Mouse (Mus musculus) spleen, adult 12 weeks (tissue): ENCODE measurements around the gene Il2rb.

Experiments used
- DNase-seq: peaks from one replicate; pipeline ENCODE4 v3.0.0; 2022; ENCODE audit warnings: low spot score

Il2rb gene

DNA sequence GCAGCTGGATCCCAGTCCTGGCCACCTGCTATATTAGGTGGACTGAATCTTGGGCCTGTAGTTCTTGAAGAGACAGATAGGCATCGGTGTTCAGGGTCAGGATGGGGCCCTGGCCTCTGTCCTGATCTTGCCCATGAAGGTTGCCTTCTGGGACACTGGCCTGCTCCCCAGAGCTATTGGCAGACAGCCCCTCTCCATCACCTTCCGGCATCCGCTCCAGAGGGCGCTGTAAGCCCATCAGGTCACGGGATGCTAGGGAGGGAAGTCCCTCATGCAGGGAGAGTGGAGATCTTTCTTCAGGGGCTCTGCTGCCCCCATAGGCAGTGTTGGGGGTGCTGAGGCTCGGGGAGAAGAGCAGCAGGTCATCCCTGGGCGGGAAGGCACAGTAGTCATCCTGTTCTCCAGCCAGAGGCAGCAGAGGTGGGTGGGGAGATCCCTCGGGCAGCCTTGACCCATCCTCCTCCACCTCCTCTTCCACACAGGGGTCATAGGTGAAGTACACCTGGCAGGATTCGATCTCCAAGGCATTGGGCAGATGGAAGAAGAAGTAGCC, 13.5 kb downstream of the Il2rb start:
- DNase-seq: no peak

DNA sequence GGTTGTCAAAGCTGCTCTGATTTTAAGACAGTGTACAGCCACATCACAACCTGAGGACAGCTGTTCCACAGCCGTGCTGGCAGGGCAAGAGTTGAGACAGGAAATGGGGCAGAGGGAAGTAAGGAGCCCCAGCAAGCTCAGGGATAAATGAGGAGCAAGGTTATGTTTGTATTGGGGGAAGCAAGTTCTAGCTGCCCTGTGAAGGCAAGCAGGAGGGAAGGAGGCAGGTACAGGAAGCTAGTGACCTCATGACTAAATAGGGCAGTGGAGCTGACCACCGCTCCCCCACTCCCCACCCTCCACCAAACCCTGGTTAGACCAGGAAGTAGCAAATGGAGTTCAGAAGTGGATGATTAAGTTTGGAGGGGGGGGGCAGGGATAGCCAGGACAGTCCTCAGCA, 14.1 kb downstream of the Il2rb start:
- no peak for DNase-seq

DNA sequence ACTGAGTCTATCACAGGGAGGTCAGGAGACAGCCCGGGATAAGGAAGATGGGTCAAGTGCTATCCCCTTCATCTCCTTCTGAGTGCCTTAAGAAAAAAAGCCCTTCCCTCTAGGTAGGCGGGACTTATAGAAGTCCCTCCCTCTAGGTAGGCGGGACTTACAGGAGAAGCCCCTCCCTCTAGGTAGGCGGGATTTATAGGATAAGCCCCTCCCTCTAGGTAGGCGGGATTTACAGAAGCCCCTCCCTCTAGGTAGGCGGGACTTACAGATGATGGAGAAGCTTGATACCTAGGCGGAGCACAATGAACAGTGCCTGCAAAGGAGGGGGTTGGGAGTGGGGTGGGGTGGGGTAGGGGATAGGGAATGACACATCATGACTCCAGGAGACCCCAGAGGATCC, 15.0 kb downstream of the Il2rb start:
- DNase-seq: no peak

DNA sequence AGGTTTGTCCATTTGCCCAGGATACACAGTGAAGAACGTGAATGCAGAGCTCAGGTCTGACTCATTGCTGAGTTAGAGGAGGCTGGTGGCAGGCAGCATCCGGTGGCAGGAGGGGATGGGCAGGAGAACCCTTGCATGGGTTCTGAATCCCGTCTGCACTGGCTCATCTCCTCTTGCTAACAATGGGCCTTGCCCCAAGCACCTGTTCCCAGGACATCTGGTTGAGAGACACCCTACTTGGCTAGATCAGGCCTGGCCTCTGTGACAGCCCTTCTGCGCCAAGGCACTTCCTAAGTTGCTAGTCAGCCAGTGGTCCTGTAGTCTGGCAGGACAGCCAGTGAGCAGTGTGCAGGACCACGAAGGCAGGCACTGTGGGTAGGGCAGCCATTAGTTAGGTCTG, 15.6 kb downstream of the Il2rb start:
- DNase-seq: no peak

DNA sequence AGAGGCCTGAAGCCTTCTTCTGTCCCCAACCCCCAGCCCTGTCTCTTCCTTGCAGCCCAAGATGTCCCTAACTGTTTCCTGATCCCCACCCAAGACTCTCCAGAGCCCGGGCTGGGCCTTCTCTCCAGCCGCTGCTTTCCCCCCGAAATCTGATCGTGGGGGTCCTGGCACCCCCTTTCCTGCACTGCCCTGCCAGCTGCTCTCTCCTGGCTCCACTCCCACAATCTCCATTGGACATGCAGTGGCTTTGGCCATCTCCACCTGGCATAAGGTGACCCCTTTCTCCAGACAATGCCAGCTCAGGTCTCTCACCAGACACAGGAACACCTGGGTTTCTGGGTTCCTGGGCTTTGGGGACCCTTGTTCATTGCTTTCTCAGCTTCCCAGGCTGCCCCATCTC, 17.0 kb downstream of the Il2rb start:
- no peak for DNase-seq

DNA sequence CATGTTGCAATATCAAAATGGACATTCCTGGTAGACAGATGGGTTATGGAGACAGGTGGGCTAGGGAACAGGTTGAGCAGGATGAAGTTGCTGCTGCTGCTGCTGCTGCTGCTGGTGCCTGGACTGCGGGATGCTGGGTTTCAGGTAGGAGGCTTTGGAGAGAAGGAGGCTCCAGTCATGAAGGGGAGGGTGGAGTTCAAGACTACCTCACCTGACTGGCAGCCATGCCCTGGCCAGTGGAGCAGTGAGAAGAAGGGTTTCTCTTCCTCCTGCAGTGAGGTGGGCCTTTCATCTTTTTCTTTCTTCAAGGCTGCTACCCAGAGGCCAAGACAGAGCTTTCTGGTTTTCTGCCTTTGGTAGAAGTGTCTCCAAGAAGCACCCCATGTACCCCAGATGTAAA, 18.2 kb downstream of the Il2rb start:
- DNase-seq: no peak

DNA sequence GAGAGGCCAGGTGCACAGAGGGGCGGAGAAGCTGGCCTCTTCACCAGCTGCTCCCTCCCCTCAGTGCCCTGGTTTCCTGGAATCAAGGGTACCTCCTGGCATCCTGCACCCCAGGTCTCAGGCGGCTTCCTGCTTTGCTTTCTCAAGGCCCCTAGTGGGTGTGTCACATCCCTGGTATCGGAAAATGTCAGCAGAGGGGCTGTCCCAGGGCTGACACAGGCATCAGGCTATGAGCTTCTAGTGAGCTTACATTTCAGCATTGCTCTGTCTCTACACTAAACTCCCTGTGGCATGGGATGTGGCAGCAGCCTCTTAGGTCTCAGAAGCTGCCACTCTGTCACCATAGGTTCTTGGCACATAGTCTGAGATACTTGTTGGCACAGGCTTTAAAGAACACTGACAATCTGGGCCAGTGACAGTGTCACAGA, 19.5 kb downstream of the Il2rb start:
- DNase-seq: no peak

DNA sequence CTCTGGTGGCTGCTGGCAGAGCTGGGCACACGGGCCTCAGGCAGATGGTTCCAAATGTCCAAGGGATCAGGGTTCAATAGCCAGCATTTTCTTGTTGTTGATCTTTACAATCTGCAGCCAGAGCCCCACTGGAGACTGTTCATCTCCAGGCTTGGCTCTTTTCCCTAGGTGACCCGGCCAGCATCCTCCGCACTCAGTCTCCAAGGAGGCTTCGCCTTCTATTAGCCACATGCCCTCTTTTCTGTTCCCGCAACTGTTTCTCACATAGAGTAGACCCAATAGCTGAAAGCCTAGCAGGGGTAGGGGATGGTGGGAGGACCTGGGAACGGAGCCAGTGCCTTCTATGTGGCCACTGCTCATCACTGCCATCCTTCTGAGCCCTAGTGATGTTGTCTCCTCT, 21.6 kb downstream of the Il2rb start:
- no peak for DNase-seq

DNA sequence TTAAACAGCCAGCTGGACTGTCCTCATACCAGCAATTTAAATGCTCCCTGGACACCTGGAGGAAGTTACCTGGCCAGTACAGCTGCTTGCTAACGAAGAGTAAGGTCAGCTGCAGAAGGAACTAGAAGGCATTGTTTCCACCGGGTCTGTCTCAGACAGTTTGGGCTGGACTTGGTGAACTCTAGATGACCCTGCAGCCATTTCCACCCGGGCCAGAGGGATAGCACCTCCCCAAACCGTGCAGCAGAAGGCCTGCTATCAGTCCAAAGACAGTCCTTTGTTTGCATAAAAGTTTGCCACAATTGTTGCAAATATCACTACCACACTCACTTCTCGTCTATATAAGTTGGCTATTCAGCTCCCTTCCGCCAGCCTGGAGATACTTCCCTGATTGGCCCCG, 23.2 kb downstream of the Il2rb start:
- DNase-seq: no peak

DNA sequence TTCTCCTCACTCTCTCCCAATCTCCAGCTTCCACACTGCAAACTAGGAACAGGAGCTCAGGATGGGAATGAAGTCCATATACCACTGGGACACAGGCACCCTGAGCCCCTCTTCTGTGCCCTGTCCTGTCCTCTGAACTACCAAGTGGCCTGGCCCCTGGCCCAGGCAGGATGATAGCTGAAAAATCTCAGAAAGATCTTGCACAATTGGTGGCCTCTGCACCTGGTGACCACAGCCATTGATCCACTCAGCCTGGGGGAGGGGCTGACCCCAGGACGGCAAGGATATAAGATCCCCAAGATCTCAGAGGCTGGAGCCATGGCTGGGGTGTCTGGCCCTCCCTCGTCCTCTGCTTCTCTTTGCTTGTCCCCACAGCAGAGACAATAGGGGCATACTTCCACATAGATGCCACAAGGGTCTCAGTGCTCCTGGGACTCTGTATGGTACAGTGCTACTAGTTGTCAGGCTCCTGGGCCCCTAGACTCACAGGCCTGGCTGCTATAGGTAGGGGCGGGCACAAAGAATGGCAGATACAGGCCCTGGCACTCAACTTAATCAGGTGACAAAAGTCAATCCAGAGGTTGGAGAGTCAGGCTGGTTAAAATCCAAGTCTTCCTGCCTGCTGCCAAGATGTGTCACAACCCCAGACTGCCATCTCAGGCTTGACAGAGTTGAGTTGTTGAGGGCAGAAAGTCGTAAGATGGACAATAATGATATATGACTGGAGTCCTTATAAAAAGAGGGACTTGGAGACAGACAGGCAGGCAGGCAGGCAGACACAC, 24.4 kb downstream of the Il2rb start:
- DNase-seq: no peak

DNA sequence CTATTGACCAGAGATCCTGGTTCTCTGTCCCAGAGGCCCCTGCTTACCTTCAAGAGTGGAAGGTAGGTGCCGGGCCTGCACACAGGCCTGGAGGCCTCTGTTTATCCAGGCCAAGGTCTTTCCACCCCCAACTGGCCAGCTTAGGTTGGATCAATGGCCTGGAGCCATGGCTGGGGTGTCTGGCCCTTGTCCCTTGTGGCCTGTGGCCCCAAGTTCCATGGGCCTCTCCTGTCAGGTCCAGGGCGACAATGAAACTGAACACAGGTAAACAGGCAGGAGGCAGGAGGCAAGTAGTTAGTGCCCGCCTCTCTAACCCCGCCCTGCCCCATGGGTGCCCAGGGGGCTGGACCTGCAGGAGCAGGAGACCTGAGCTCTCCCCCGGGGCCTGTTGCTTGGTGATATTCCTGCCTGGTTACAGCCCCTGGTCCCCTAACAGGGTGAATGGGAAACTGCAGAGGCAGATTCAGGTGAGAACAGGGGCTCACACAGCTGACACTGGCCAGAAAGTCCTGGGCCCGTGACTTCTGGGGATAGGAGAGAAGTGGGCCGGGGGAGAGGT, 26.6 kb downstream of the Il2rb start, which contains the start of gene Tmprss6:
Gene Tmprss6, minus strand, starts transcription at position 256 of the 559 bp plus-strand sequence.
- DNase-seq: no peak

DNA sequence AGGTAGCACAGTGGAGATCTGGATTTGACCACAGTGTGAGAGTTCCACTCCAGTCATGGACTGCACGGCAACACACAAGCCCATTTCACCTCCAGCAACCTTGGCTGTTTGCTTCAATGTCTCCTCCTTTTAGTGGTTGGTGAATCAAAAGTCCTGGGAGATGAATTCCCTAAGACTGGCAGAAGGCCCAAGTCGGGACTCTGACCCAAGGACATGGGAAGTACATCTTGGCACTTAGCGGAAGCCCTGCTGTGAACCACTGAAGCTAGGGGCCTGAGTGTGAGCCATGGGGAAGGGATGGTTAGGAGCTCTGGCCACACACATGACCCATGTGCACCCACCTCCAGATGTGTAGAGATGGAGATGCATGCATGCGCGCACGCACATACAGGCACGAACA, 27.5 kb downstream of the Il2rb start:
- DNase-seq: no peak

DNA sequence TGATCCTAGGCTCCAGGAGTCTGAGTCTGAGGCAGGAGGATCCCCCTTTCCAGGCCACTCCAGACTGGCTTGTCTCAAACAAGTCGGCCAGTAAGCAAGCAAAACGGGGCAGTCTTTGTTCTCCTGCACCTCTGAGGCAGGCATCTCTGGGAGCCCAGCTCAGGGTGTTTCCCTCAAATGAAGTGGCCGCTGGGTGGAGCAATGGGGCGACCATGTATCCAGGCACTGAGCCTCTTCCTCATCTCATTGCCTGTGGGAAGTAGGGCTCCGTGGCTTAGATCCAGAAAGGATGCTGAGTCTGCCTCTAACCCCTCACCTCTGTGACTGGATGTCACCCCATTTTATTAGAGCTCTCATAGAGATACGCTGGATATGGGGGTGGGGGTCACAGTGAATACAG, 28.3 kb downstream of the Il2rb start:
- DNase-seq: no peak

DNA sequence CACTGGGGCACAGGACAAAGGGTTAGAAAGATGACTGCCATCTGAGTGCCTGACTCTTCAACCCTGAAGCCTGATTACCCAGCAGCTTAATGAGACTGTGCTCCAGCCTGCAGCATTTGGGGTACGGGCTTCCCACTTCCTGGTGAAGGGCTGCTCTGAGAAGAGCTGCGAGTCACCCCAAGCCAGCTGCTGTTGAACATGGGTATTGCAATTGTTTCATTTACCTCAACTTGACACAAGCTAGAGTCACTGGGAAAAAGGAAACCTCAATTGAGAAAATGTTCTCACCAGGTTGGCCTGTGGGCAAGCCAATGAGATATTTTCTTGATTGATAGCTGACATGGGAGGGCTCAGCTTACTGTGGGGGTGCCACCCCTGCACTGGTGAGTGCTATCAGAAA, 32.1 kb downstream of the Il2rb start:
- DNase-seq: no peak

DNA sequence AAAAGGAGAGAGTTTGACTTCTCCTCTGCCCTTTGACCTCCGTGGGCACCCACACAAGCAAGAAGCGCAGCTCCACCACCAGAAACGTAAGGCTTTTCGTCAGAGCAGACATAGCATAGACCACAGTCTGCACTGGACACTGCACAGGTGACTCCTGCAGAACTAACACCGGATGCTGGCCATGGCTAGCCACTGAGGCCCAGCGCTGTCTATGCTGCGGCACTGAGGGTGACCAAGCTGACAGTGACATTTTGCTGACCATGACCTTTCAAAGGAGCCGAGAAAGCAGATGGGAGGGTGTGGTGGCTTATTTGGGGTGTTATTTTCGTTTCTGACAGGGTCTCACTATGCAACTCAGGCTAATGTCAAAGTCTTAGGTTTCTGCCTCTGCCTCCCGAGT, 37.9 kb downstream of the Il2rb start:
- no peak for DNase-seq

DNA sequence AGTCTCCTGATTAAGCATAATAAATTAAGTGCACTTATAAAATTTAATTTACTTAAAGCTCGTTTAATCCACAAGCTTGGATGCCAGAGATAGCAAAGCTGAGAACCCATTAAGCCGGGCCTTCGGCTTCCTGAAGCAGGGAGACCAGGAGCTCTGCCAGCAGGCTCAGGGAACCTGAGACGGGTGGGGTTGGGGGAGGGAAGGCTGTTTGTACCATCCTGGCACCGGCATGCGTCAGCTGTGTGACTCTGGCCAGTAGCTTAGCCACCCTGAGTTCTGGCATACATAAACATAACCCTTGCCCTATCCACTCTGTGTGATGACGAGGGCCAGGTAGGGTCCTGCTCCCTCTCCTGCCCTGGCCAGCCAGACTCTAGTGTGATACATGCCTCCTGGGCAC, 39.0 kb downstream of the Il2rb start:
- no peak for DNase-seq

DNA sequence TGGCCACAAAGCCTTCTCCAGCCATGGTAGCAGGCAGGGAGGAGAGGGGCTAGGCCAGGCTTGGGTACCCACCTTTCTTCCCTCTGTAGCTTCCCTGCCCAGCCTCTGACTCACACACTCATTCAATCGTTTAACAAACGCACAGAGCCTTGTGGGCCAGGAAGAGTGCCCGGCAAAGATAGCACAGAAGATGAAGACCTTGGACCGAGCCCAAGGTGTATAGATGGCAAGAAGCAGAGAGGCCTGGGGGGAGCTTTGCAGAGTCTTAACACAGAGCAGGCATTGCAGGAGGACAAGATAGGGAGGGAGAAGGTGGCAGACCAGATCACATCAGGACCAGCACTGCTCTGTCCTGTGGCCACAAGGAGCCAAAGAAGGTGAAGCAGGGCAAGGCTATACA, 39.9 kb downstream of the Il2rb start:
- no peak for DNase-seq

DNA sequence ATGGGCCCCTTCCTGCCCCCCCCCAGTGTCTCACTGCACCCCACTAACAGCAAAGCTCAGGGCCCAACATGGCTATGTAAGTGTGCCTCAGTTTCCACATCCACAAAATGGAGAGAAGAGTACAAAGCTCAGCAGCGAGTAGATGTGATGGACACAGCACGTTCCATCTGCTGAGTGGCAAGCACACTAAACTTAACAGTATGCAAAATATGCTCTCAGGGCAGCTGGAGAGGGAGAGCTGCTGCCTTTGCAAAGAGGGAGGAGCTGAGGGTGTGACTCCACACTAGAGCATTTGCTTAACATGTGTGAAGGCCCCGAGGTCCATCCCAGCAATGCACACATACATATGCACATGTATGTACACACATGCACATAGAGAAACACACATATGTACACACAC, 42.1 kb downstream of the Il2rb start:
- DNase-seq: no peak

DNA sequence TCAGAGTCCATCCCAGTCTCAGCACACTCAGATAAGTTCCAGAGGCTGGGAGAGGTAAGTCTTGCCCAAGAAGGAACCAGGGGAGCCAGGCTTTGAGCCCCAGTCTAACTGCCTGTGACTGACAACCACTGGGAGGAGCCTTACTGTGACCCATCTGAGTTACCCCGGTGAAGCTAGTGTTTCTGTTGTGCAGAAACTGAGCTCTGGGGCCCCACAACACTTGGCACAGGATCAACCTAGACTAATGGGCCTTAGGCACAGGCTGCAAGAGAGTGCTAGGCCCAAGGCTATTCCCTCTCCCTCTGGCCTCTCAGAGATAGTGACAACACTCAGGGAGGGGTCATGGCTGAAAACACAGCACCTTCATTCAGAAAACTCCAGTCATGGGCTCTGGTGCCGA, 43.9 kb downstream of the Il2rb start:
- DNase-seq: no peak

DNA sequence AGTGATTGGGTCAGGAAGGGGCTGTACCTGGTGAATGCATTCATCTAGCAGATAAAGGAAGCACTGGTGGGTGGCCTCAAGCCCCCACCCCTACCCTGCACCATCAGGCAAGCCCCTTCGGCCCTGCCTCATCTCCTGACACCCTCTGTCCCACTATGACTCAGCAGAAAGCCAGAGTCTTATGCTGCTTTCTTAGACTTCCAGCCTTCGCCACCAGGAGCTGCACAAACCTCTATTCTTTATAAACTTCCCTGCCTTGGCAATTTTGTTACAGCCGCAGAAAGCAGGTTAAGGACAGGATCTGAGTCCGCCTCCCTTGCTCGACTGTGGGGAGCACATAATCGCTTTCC, 44.7 kb downstream of the Il2rb start:
- DNase-seq: no peak

DNA sequence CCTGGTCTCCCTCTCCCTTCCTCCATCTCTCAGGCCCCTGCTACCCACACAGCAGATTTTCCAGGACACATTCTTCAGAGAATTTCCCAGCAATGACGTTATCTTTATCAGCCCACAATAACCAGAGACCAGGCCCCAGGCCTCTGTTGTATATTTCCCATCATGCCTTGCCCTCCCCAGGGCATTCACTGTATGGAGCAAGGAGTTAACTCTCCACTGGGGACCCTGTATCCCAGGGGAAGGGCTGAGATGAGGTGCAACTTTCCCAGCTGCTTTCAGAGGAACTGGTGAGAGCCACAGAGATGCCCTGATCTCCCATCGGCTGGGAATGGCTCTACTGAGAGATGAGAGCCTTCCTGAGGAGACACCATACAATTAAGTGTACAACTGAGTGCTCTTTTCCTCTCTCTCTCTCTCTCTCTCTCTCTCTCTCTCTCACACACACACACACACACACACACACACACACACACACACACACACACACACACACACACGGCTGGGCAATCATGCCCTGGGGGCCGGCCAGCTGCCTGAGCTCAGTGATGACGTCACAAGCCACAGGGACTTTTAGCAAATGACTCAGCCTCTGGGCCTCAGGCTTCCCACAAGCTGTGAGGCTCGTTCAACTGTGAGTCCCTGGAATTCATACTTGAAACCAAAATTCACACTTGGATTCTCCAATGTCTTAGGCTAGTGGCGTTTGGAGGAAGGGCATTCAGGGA, 45.2 kb downstream of the Il2rb start:
- peak; percentile 34 for DNase-seq

DNA sequence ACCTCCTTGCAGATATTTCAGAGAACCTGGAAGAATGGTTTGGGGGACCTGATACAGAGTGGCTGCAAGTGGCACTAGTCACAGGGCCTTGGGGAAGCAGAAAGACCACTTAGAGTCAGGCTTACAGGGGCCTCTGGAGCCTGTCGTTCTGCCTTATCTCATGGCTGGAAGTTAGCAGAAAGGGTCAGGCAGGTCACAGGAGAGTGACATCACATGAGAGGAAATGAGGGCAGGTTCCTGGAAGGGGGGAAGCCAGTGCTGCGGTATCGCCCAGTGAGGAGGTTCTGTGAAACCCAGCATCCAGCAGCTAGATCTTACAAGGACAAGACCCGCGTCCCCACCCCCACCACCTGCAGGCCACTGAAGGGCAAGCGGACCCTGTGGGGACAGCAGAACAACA, 45.9 kb downstream of the Il2rb start:
- no peak for DNase-seq
